Mouse (Mus musculus) kidney, embryonic 14.5 days (tissue): ENCODE results near the gene Lgr4. TPM values are rescaled to one million over a fixed set of nuclear protein-coding genes. Genes with fewer than 3 reads are reported as not detected.
A peak's percentile ranks its signal among the peaks of the same experiment; 100 is the strongest.

Experiments used
- ATAC-seq: fragments of 200-750 bp; cut with Nextera tagmentation; 2 replicates; pipeline ENCODE4 v1.8.0; 2017; ENCODE audit warnings: moderate number of reproducible peaks, mild to moderate bottlenecking, moderate TSS enrichment, moderate library complexity; ENCODE audit not compliant: low FRiP score, low TSS enrichment
- H3K27ac ChIP-seq: fragments of 300-500 bp; sonication (generic); 2 replicates; pipeline ENCODE4 v1.5.1; 2014; ENCODE audit warnings: low read depth, mild to moderate bottlenecking, low read length, moderate library complexity, mixed read lengths
- H3K27me3 ChIP-seq: fragments of 300-500 bp; sonication (generic); 2 replicates; pipeline ENCODE4 v1.6.1; 2014; ENCODE audit warnings: mild to moderate bottlenecking, low read length; ENCODE audit not compliant: control insufficient read depth, insufficient read depth
- H3K36me3 ChIP-seq: fragments of 300-500 bp; sonication (generic); 2 replicates; pipeline ENCODE4 v1.6.1; 2014; ENCODE audit warnings: low read length, mixed read lengths; ENCODE audit not compliant: control insufficient read depth, insufficient read depth
- H3K4me1 ChIP-seq: fragments of 300-500 bp; sonication (generic); 2 replicates; pipeline ENCODE4 v1.6.1; 2014; ENCODE audit warnings: low read length, mixed read lengths; ENCODE audit not compliant: control insufficient read depth, insufficient read depth
- H3K4me2 ChIP-seq: fragments of 300-500 bp; sonication (generic); replicated peaks from 2 replicates; pipeline ENCODE4 v1.6.1; 2014; ENCODE audit warnings: low read depth, mild to moderate bottlenecking, low read length
- H3K4me3 ChIP-seq: fragments of 300-500 bp; sonication (generic); 2 replicates; pipeline ENCODE4 v1.5.1; 2014; ENCODE audit warnings: mild to moderate bottlenecking, low read length
- H3K9ac ChIP-seq: fragments of 300-500 bp; sonication (generic); 2 replicates; pipeline ENCODE4 v1.6.1; 2014; ENCODE audit warnings: low read depth, mild to moderate bottlenecking, low read length, moderate library complexity
- H3K9me3 ChIP-seq: fragments of 300-500 bp; sonication (generic); 2 replicates; pipeline ENCODE4 v1.6.1; 2016; ENCODE audit warnings: low read length; ENCODE audit not compliant: control insufficient read depth
- WGBS: fragments of 180-500 bp; shearing (Covaris S2); extraction: QIAGEN DNeasy Blood & Tissue Kit; methylation state at CpG from one replicate; pipeline ENCODE4 v1.1.7; 2014; 5-methylcytosine and 5-hydroxymethylcytosine counted together
- polyA plus RNA-seq: library from polyadenylated mRNA; unstranded; fragments of >200 nt; fragmentation: Nextera tagmentation; extraction: Ambion mirVana; gene quantifications from 2 replicates; pipeline ENCODE4 v1.2.1, GENCODE M21; 2014

Gene Lgr4
- polyA plus RNA-seq, 1 experiment from 2014 or later, result 41.7 TPM

DNA sequence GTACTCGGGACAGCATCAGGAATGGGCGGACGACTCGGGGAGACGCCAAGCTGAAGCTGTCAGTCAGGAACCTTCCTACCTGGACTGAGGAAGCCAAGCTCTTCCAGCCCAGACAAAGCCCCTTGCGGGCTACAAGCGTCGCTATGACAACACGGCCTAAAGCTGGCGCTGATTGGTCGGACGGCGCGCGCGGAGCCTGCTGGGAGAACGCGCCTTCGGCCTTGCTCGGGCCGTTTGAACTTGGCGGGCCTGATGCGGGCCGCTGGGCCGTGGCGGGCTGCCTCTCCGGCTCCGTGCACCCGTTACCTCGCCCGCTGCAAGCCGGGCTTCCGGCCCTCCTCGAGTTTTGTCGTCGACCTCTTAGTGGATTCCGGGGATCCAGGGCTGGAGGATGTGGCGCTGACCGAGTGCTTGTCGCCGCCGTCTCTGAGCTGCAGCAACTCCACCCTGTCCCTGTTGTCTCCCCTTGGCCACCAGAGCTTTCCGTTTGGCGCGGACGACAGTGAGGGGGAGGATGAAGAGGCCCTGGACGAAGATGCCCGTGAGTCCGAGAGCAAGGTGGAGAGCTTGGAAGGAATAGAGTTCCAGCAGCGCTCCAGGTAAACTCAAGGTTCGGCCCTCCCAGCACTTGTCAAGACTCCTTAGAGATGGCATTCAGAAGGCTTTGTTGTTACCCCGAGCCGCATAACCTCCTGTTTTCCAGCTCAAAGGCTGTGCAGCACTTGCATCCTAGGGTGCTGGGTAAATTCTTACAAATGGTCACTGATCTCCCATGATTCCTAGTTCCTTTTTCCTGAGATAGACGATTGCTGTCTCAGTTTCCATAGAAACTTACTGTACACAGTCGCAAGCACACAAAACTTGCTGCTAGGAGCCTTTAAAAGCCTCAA is 100.4 kb downstream of the Lgr4 start, which contains the start of gene Ccdc34:
TSS of gene Ccdc34 (plus strand) at position 202 of the 890 bp plus-strand sequence.
- under 1% methylated on average over 55 of the region's 55 CpGs for WGBS
- peaks cover 16% of the 10 kb centered on the region for H3K4me1 ChIP-seq
- H3K4me3 ChIP-seq, result peak within 1 kb of the TSS; percentile 84
- peak; percentile 99 for ATAC-seq
- peak within 1 kb of the TSS; percentile 86 for H3K9ac ChIP-seq
- H3K36me3 ChIP-seq, result peaks cover 9% of the 10 kb centered on the region; the same call in 1 of the 2 replicates
- peak within 1 kb of the TSS; percentile 89 for H3K27ac ChIP-seq
- H3K27me3 ChIP-seq, result no peaks in the 10 kb centered on the region
- H3K4me2 ChIP-seq, result peak within 1 kb of the TSS; percentile 78
- H3K9me3 ChIP-seq, result no peaks in the 10 kb centered on the region

DNA sequence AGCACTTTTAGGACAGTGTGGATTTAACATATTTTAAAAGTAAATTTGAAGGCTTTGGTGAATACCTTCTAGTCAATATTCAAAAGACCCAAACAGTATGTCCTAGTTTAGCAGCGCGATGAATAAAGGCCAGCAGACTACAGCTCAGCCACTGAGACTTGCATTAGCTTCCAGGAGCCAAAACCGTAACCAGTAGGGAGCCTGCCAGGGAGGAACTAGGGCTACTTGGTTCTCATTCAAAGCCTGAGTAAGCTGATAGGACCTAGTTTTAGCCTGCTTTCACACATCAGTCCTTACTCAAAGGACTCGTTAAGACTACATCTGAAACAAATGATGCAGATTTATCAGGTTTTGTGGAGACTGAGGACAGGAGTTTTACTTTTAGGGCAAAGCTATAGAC is 102.2 kb downstream of the Lgr4 start:
- peaks cover 9% of the 10 kb centered on the region; the same call in 1 of the 2 replicates for H3K36me3 ChIP-seq
- H3K4me3 ChIP-seq, result no peak overlapping the region
- WGBS, result 84% methylated on average over 4 of the region's 4 CpGs
- no peak overlapping the region; the same call in 1 of the 2 replicates for H3K9ac ChIP-seq
- H3K4me2 ChIP-seq, result peak overlapping the region; percentile 78; the same call in 1 of the 2 replicates
- no peaks in the 10 kb centered on the region for H3K9me3 ChIP-seq
- H3K27me3 ChIP-seq, result no peaks in the 10 kb centered on the region
- ATAC-seq, result no peak
- H3K4me1 ChIP-seq, result peaks cover 16% of the 10 kb centered on the region
- H3K27ac ChIP-seq, result no peak overlapping the region

DNA sequence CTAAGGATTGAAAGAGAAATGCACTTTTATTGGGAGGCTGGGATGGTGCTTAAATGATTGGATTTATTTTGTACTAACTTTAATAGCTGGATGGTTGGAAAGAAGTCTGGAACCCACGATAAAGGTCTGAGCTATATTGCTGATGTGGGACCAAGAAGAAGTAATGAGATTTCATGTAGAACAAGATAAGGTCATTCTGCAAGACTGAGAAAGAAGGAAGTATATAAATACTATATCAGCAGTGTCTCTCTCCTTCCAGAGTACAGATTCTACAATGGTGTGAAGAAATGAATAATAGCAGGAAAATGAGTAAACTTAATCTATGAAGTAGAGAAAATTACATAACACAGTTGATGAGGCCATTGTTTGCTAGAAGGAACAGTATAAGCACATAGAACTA is 103.0 kb downstream of the Lgr4 start:
- Histone ChIP-seq H3K4me1 (peaks cover 16% of the 10 kb centered on the region), H3K9me3 (no peaks in the 10 kb centered on the region), H3K36me3 (peaks cover 9% of the 10 kb centered on the region; the same call in 1 of the 2 replicates), H3K4me3 (no peak overlapping the region), H3K27me3 (no peaks in the 10 kb centered on the region), H3K9ac (no peak overlapping the region), H3K27ac (no peak overlapping the region), H3K4me2 (no peak overlapping the region)
- 91% methylated on average over 1 of the region's 1 CpGs for WGBS
- no peak for ATAC-seq

DNA sequence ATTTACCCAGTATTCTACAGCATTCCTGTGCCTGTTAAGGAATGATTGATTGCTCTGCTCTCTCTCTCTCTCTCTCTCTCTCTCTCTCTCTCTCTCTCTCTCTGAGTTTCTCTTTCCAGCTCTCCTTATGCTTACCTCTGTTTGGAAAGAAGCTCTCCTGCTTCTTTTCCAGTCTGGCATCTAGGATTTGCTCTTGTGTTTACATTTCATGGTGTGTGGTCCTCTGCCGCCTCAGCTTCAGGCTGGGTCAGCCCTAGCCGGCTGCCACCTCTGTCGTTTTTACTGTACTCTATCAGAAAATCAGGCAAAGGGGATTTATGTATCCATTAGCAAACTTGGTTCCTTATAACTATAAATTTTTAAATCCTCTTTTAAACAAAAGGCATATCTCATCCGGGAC is 118.8 kb downstream of the Lgr4 start:
- Histone ChIP-seq H3K4me1 (peaks cover 13% of the 10 kb centered on the region; the same call in 1 of the 2 replicates), H3K9ac (no peak overlapping the region), H3K4me3 (no peak overlapping the region), H3K27me3 (no peaks in the 10 kb centered on the region), H3K9me3 (no peaks in the 10 kb centered on the region), H3K4me2 (no peak overlapping the region), H3K36me3 (peaks cover 24% of the 10 kb centered on the region), H3K27ac (peak overlapping the region; percentile 12; the same call in 1 of the 2 replicates)
- 19% methylated on average over 4 of the region's 4 CpGs for WGBS
- ATAC-seq, result peak; percentile 83; the same call in 1 of the 2 replicates

DNA sequence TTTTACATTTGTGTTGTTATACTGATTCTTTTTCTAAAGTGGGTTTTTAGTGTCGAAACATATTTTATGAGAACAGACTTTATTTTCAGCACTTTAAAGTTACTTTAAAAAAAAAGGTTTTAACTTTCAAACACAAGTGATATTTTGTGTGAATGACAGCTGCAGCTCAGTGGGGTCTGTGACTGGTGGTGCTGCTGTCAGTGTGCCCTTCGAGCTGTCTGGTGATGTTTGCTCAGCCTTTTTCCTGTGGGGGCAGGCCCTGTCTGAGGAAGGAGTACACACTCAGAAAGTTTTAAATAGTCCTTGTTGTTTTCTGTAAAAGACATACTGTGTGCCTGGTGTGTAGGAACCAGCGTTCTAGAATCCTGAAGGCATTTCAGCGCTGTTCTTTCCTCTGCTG is 119.2 kb downstream of the Lgr4 start:
- no peak for ATAC-seq
- no peak overlapping the region for H3K4me3 ChIP-seq
- H3K27me3 ChIP-seq, result no peaks in the 10 kb centered on the region
- peaks cover 13% of the 10 kb centered on the region; the same call in 1 of the 2 replicates for H3K4me1 ChIP-seq
- no peaks in the 10 kb centered on the region for H3K9me3 ChIP-seq
- peaks cover 24% of the 10 kb centered on the region for H3K36me3 ChIP-seq
- peak overlapping the region; percentile 19; the same call in 1 of the 2 replicates for H3K27ac ChIP-seq
- H3K9ac ChIP-seq, result no peak overlapping the region
- WGBS, result 54% methylated on average over 4 of the region's 4 CpGs
- H3K4me2 ChIP-seq, result no peak overlapping the region

DNA sequence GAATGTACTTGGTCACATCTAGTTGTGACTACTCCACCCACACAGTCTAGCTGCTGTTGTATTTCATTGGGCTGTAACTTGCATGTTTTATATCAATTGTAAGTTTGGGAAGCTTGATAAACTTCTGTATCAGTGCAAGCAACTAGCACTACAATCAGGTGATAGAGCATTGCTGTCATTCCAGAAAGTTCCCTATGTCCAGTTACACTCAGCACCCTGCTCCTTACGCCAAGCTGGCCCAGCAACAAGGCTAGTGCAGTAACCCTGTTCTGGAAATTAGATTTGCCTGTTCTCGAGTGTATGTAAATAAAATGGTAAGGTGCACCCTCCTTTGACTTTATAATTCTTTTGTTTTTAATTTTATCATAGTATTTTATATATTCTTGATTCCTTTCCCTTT is 119.8 kb downstream of the Lgr4 start:
- Histone ChIP-seq H3K27ac (peak overlapping the region; percentile 19; the same call in 1 of the 2 replicates), H3K4me3 (no peak overlapping the region), H3K36me3 (peaks cover 24% of the 10 kb centered on the region), H3K4me2 (no peak overlapping the region), H3K9ac (no peak overlapping the region), H3K4me1 (peaks cover 13% of the 10 kb centered on the region; the same call in 1 of the 2 replicates), H3K9me3 (no peaks in the 10 kb centered on the region), H3K27me3 (no peaks in the 10 kb centered on the region)
- no peak for ATAC-seq
- 88% methylated on average over 2 of the region's 2 CpGs for WGBS

DNA sequence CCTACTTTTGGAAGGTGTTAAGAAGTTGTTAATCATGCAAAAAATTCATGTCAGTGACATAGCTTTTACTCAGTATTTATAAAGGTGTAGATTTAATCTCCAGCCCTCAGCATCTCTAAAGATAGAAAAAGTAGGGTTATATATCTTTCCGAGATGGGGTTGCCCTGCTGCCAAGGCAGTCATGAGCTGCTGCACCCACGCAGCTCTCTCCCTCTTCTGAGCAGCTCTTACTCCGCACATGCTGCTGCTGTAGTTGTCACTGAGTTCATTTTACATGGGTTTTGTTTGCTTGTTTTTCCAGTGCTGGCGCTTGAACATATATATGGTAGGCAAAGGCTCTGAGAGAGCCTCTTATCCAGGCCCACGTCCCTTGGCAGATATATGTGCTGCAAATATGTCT is 120.9 kb downstream of the Lgr4 start:
- H3K4me3 ChIP-seq, result no peak overlapping the region
- ATAC-seq, result no peak
- H3K9me3 ChIP-seq, result no peaks in the 10 kb centered on the region
- H3K4me2 ChIP-seq, result no peak overlapping the region
- peaks cover 13% of the 10 kb centered on the region for H3K36me3 ChIP-seq
- H3K27me3 ChIP-seq, result no peaks in the 10 kb centered on the region
- H3K4me1 ChIP-seq, result peaks cover 17% of the 10 kb centered on the region; the same call in 1 of the 2 replicates
- no peak overlapping the region for H3K27ac ChIP-seq
- WGBS, result 41% methylated on average over 5 of the region's 5 CpGs
- no peak overlapping the region for H3K9ac ChIP-seq

DNA sequence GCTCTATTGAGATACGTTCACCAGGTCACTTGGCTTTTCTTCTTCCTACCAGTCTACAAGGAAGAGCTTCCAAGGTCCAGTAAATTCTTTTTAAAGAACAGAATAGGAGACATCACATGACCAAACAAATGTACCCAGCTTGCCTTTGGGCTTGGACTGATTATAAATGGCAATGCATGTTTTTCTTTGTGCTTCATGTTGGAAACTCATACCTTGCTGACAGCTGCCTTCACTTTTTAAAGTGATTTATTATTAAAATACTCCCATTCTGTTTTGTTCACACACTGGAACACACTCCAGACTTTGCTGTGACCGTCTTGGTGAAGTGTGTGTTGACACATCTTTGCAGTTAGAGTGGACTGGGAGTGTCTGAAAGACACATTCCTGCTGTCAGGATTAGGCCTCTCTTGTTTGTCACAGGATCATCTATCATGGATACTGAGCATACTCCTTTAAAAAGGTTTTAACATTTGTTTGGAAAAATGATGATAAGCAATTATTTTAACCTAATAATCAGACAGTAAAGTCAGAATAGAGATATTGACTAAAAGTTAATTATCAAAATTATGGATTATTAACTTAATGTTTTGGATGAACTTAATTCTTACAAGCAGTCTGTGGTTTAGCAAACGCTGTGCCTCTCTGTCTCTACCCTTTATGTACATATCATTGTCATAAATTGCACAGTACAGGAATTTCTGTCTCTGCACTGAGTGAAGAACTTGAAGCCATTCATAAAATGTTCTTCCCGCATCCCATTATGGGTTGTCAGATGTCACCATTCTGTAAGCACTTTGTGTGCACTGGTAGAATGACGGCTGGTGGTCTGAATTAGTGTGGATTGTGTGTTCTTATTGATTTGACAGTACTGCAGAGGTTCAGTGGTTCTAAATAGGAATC is 125.7 kb downstream of the Lgr4 start:
- peak; percentile 73; the same call in 1 of the 2 replicates for ATAC-seq
- Histone ChIP-seq H3K9ac (no peak overlapping the region), H3K4me3 (no peak overlapping the region), H3K36me3 (peaks cover 3% of the 10 kb centered on the region; the same call in 1 of the 2 replicates), H3K4me1 (0 out of 2 replicates have a peak, but pooled peaks cover 4% of the 10 kb centered on the region), H3K27me3 (no peaks in the 10 kb centered on the region), H3K9me3 (no peaks in the 10 kb centered on the region), H3K27ac (no peak overlapping the region), H3K4me2 (no peak overlapping the region)
- 59% methylated on average over 5 of the region's 5 CpGs for WGBS
